Mouse (Mus musculus) adrenal gland, postnatal 14 days (tissue): Measurements from ENCODE around the gene Asna1. TPM values are rescaled to one million over a fixed set of nuclear protein-coding genes. Genes with fewer than 3 reads are reported as not detected.

Source experiments
- DNase-seq: peaks from one replicate; pipeline ENCODE4 v3.0.0; 2021; ENCODE audit warnings: mixed read lengths
- total RNA-seq: library from RNA; stranded (reverse); gene quantifications from 2 replicates; pipeline ENCODE4 v1.2.3, GENCODE M21; 2021

Asna1 gene
- total RNA-seq, 1 experiment from 2014 or later, result 91.4 TPM

- DNase-seq, result no peak
Measured at GRCm38 (mm10) chr8:85035165-85035727, 10.2 kb upstream of the Asna1 start.

- DNase-seq, result peak; percentile 90
Measured at GRCm38 (mm10) chr8:85034764-85035163, 9.7 kb upstream of the Asna1 start.

DNA sequence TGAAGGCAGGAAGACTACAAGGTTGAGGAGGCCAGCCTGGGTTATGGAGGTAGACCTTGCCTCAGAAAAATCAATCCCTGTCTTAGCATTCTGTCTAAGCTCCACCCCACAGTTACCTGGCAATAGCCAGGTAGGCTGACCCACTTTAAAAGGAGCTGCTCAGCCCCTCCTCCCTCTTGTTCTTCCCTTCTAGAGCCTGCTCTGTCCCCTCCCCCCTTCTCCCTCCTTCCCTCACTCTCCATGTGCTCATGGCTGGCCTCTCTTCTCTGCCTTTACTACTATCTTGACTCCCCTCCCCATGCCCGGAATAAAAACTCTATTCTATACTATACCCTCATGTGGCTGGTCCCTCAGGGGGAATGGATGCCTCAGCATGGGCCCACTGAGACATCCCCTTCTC is 8.8 kb upstream of the Asna1 start:
- no peak for DNase-seq

- peak; percentile 42 for DNase-seq
Measured at GRCm38 (mm10) chr8:85032622-85033311, 7.7 kb upstream of the Asna1 start.

DNA sequence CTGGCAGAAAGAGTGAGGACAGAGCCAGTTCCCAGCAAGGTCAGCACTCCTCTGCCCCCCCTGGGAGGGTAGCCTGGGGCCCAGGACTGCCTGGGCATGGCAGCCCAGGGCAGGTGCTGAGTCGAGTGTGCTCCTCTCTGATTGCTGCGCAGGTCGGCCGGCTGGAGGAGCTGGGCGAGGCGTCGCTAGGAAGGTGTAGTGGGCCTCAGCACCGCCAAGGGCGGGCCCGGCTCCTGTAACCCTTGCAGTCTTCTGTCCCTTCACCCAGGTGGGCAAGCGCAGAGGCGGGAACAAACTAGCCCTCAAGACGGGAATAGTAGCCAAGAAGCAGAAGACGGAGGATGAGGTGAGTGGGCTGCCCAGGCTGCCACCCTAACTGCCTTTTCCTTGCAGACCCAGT is 4.2 kb upstream of the Asna1 start:
- no peak for DNase-seq

- no peak for DNase-seq
Measured at GRCm38 (mm10) chr8:85027922-85028321, 2.8 kb upstream of the Asna1 start.

DNA sequence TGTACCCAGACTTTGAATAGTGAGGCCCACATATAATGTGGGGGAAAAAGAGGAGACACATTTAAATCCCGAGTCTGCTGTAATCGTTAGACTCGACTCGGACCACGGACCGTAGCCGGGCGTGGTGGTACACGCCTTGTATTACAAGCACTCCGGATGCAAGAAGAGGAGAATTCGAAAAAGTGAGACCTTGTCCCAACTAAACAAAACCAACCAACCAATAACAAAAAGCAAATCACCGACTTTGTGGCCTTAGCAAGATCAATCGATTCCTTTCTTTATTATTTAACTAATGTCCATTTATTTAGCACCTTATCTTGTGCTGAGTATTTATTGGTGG is 2.4 kb upstream of the Asna1 start:
- no peak for DNase-seq

- peak; percentile 98 for DNase-seq
Measured at GRCm38 (mm10) chr8:85026670-85027515, 1.8 kb upstream of the Asna1 start, which contains the start of gene Trir. TSS of gene Trir (plus strand) at chr8:85026823.

DNA sequence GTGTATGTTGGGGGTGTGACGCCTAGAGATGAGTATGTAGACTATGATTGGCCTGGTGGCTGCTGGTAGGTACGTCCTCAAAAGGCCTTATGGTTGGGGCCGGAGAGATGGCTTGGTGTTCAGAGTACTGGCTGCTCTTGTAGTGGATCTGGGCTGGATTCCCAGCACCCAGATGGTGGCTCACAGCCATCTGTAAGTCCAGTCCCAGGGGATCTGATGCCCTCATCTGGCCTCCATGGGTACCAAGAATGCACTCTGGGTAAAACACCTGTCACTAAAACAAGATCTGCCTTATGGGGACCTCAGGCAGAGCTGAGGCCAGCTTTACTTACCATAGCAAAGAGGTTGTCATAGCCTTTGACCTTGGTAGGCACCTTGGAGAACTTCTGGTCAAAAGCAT is 1.2 kb downstream of the Asna1 start:
- no peak for DNase-seq

DNA sequence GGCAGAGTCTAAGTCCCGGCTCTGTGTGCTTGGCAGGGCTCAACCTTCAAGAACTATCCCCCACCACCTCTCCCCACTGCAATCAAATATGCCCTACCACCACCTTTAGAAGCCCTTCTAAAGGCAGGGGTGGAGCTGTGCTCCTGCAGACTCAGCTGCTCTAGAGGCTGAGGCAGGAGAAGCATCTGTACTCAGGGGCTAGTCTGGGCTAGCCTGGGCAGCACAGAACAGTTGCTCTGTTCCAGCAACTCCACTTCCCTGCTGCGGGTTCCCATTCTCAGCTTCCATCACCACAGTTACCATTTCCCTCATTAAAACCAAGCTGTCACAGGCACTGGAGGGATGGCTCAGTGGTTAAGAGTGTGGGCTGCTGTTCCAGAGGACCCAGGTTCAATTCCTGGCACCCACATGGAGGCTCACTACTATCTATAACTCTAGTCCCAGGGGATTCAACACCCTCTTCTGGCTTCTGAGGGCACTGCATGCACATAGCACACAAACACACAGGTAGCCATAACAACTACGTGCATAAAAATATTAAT is 3.5 kb downstream of the Asna1 start:
- no peak for DNase-seq

DNA sequence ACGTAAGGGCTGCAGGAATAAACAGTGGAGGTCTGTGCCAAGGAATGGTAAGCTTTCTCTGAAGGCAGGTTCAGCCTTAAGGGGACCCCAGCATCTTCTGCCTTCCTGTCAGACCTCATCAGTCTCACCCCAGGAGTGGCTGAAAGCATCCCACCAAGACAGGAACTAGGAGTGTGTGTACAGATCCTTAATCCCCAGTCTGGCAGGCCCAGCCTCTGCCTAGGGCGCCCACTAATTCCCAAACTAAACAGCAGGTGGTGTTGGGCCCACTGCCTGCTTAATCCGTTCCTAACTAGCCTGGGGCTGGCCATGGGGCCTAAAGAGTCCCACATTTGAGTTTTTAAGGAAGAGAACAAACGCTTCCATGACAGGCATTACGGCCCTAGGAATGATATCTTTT is 7.9 kb downstream of the Asna1 start:
- DNase-seq, result no peak

DNA sequence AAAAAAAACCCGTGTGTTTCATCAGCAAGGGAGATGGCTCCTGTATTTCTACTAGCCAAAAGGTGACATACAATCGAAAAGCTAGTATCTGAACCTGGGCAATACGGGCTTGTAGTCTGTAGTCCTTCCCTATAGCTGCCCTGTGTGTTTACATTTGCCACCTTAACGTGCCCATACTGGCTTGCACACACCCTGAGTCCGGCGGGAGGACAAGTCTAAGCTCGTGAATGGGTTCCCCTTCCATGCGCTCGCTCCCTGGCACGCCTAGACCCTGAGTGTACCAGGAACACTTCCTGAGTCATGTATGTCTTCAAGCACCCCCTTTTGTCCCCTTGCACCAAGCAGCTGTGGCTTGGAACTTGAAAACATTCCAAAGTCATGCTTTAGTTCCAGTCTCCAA is 8.4 kb downstream of the Asna1 start:
- DNase-seq, result no peak

- DNase-seq, result no peak
Measured at GRCm38 (mm10) chr8:85014431-85014830, 10.7 kb downstream of the Asna1 start, which contains the start of gene Best2. TSS of gene Best2 (minus strand) at chr8:85014531.

- DNase-seq, result peak; percentile 83
Measured at GRCm38 (mm10) chr8:85013230-85013840, 11.7 kb downstream of the Asna1 start.

DNA sequence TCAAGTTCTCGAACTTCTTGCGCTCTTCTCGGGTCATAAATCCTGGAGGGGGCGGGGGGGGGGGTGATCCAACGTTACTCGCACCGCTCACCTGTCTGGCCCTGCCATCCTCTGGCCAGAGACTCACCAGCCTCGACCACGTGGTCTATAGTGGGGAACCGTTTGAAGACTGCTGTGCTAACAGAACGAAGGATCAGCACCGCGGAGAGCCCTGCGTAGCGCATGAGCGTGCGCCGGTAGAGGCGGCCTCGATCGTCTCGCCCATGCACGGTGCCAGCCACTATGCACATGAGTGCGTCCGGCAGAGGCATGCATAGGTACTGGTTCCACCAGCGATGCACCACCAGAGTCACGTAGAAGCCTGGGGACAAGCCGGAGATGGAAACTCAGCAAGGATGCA is 13.8 kb downstream of the Asna1 start:
- DNase-seq, result no peak

DNA sequence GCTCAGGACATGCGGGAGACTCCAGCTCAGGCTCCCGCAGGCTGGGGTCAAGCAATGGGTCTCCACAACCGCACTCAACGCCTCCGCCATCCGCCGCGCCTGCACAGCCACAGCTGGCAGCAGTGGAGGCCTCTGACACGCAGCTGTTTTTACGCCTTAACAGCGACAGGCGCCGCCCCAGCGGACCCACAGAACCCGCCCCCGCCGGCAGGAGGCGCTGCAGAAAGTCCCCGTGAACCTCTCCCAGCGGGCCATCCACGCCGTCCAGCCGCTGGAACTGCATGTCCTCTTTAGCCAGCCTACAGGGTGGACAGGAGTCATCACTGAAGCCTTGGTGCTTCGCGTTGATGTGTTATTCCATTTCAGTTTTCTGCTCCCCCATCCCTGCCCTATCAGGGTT is 17.4 kb downstream of the Asna1 start:
- peak; percentile 82 for DNase-seq

GRCm38 (mm10) chr8:84997649-84998295 is 27.3 kb downstream of the Asna1 start:
- DNase-seq, result peak; percentile 94

DNA sequence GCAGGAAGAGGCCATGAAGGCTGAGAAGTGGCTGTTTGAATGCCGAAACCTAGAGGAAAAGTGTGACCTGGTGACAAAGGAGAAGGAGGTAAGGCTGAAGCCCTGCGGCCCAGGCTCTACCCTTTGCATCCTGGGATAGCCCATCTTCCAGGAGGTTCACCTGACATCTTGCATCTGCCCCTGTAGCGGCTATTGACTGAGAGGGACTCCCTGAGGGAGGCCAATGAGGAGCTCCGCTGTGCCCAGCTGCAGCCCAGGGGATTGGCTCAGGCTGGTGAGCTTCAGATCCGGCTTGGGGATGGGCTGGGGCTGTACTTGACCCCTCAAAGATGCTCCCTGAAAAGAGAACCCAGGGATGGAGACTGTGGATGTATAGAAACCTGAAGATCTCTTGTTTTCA is 28.1 kb downstream of the Asna1 start:
- no peak for DNase-seq

- DNase-seq, result no peak
Measured at GRCm38 (mm10) chr8:84995680-84996079, 29.4 kb downstream of the Asna1 start.

GRCm38 (mm10) chr8:84994375-84994774 is 30.7 kb downstream of the Asna1 start:
- DNase-seq, result no peak

DNA sequence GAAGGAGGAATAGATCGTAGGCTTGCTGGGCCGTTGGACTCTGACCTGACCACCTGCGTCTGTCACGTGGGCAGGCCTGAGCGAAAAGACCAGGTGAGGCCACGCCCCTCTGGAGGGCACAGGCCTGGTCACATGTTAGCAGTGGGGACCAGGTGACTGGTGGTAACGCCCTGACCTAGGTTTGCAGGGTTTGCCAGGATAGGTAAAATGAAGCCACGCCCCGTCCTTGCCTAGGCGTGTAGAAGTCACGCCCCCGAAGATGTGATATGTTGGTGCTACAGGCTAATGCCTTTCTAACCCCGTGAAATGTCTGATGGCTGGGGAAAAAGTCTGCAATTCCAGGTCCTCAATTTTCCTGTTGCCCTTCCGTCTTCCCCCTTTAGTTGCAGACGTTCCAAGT is 34.2 kb downstream of the Asna1 start:
- DNase-seq, result no peak

- DNase-seq, result peak; percentile 98
Measured at GRCm38 (mm10) chr8:84990349-84990748, 34.7 kb downstream of the Asna1 start, which contains the start of gene Hook2. TSS of gene Hook2 (plus strand) at chr8:84990603.
